Mouse (Mus musculus) liver, postnatal 0 days (tissue): Measurements from ENCODE around the gene Lnpep. TPM values are rescaled to one million over a fixed set of nuclear protein-coding genes. Genes with fewer than 3 reads are reported as not detected.

ENCODE experiments used
- ATAC-seq: fragments of 200-750 bp; cut with Nextera tagmentation; 2 replicates; pipeline ENCODE4 v1.8.0; 2017; ENCODE audit warnings: mild to moderate bottlenecking, moderate library complexity
- DNase-seq: peaks from one replicate; pipeline ENCODE4 v3.0.0-alpha.2; 2016
- H3K27ac ChIP-seq: fragments of 300-500 bp; sonication (generic); 2 replicates; pipeline ENCODE4 v1.5.1; 2014; ENCODE audit warnings: antibody characterized with exemption, moderate library complexity, mild to moderate bottlenecking, low read depth
- H3K27me3 ChIP-seq: fragments of 300-500 bp; sonication (generic); 2 replicates; pipeline ENCODE4 v1.6.1; 2014; ENCODE audit warnings: low read length, control low read depth, mixed read lengths; ENCODE audit not compliant: insufficient read depth
- H3K36me3 ChIP-seq: fragments of 300-500 bp; sonication (generic); replicated peaks from 2 replicates; pipeline ENCODE4 v1.6.1; 2014; ENCODE audit warnings: mild to moderate bottlenecking, control low read depth, low read length, moderate library complexity, mixed read lengths; ENCODE audit not compliant: insufficient read depth
- H3K4me1 ChIP-seq: fragments of 300-500 bp; sonication (generic); 2 replicates; pipeline ENCODE4 v1.6.1; 2014; ENCODE audit warnings: antibody characterized with exemption, mild to moderate bottlenecking, control low read depth; ENCODE audit not compliant: insufficient read depth
- H3K4me2 ChIP-seq: fragments of 300-500 bp; sonication (generic); 2 replicates; pipeline ENCODE4 v1.6.1; 2014; ENCODE audit warnings: low read depth, mild to moderate bottlenecking, low read length, moderate library complexity, mixed read lengths
- H3K4me3 ChIP-seq: fragments of 300-500 bp; sonication (generic); 2 replicates; pipeline ENCODE4 v1.5.1; 2014; ENCODE audit warnings: low read depth, low read length
- H3K9ac ChIP-seq: fragments of 300-500 bp; sonication (generic); replicated peaks from 2 replicates; pipeline ENCODE4 v1.6.1; 2014; ENCODE audit warnings: mild to moderate bottlenecking, moderate library complexity
- H3K9me3 ChIP-seq: fragments of 300-500 bp; sonication (generic); 2 replicates; pipeline ENCODE4 v1.6.1; 2016; ENCODE audit warnings: mild to moderate bottlenecking, control low read depth, low read length, mixed read lengths
- CTCF ChIP-seq: sonication (generic); IDR thresholded peaks from 2 replicates; pipeline ENCODE4 v1.5.1; 2016; ENCODE audit warnings: antibody characterized with exemption, low read depth
- EP300 ChIP-seq: IDR thresholded peaks from 2 replicates; pipeline ENCODE4 v1.6.1; 2016; ENCODE audit warnings: antibody characterized with exemption, low read depth, mild to moderate bottlenecking
- WGBS: fragments of 180-500 bp; shearing (Covaris S2); extraction: QIAGEN DNeasy Blood & Tissue Kit; methylation state at CpG from one replicate; pipeline ENCODE4 v1.1.7; 2014; ENCODE audit not compliant: insufficient replicate concordance; 5-methylcytosine and 5-hydroxymethylcytosine counted together
- polyA plus RNA-seq: library from polyadenylated mRNA; unstranded; fragments of >200 nt; fragmentation: Nextera tagmentation; extraction: Ambion mirVana; gene quantifications from 2 replicates; pipeline ENCODE4 v1.2.1, GENCODE M21; 2015

The Lnpep gene
- polyA plus RNA-seq, 1 experiment from 2014 or later, result 3.1 TPM

- DNase-seq (peak; percentile 96), ATAC-seq (peak; percentile 91)
- Histone ChIP-seq H3K9ac (peak overlapping the region; percentile 97), H3K4me2 (peak overlapping the region; percentile 94), H3K4me1 (peaks cover 22% of the 10 kb centered on the region), H3K36me3 (no peaks in the 10 kb centered on the region), H3K27ac (peak overlapping the region; percentile 99), H3K9me3 (no peaks in the 10 kb centered on the region), H3K27me3 (no peaks in the 10 kb centered on the region), H3K4me3 (peak overlapping the region; percentile 94)
- under 1% methylated on average over 51 of the region's 51 CpGs for WGBS
- TF ChIP-seq EP300 (peak; percentile 29; the same call in 1 of the 2 replicates), CTCF (peak; percentile 30; the same call in 1 of the 2 replicates)
Observed at GRCm38 (mm10) chr17:17624421-17624956, 361 bp downstream of the Lnpep start.

GRCm38 (mm10) chr17:17623890-17624420, 895 bp downstream of the Lnpep start:
- Histone ChIP-seq H3K27ac (peak overlapping the region; percentile 99), H3K4me3 (peak overlapping the region; percentile 94), H3K36me3 (no peaks in the 10 kb centered on the region), H3K4me1 (peaks cover 25% of the 10 kb centered on the region), H3K9me3 (no peaks in the 10 kb centered on the region), H3K9ac (peak overlapping the region; percentile 97), H3K4me2 (peak overlapping the region; percentile 94), H3K27me3 (no peaks in the 10 kb centered on the region)
- TF ChIP-seq EP300, result no peak
- no peak for TF ChIP-seq CTCF
- ATAC-seq (peak; percentile 8), DNase-seq (peak; percentile 76)
- WGBS, result under 1% methylated on average over 42 of the region's 42 CpGs

GRCm38 (mm10) chr17:17623221-17623889, 1.5 kb downstream of the Lnpep start:
- Histone ChIP-seq H3K4me3 (peak overlapping the region; percentile 94), H3K27me3 (no peaks in the 10 kb centered on the region), H3K9me3 (no peaks in the 10 kb centered on the region), H3K4me2 (peak overlapping the region; percentile 94), H3K36me3 (no peaks in the 10 kb centered on the region), H3K4me1 (peaks cover 31% of the 10 kb centered on the region), H3K9ac (peak overlapping the region; percentile 97), H3K27ac (peak overlapping the region; percentile 99)
- TF ChIP-seq CTCF (no peak), EP300 (no peak)
- no peak for DNase-seq
- WGBS, result 3% methylated on average over 7 of the region's 7 CpGs
- ATAC-seq, result no peak

GRCm38 (mm10) chr17:17622576-17622975, 2.3 kb downstream of the Lnpep start:
- 94% methylated on average over 1 of the region's 1 CpGs for WGBS
- Histone ChIP-seq H3K4me2 (peak overlapping the region; percentile 94), H3K4me1 (peaks cover 33% of the 10 kb centered on the region), H3K27me3 (no peaks in the 10 kb centered on the region), H3K9me3 (no peaks in the 10 kb centered on the region), H3K27ac (no peak overlapping the region), H3K4me3 (peak overlapping the region; percentile 94; the same call in 1 of the 2 replicates), H3K36me3 (no peaks in the 10 kb centered on the region), H3K9ac (no peak overlapping the region)
- ATAC-seq, result no peak
- no peak for DNase-seq
- TF ChIP-seq EP300 (no peak), CTCF (no peak)

- no peak overlapping the region for H3K4me3 ChIP-seq
- peaks cover 36% of the 10 kb centered on the region for H3K4me1 ChIP-seq
- TF ChIP-seq CTCF (no peak), EP300 (no peak)
- H3K36me3 ChIP-seq, result no peaks in the 10 kb centered on the region
- DNase-seq, result no peak
- no peak overlapping the region for H3K4me2 ChIP-seq
- 0 out of 2 replicates have a peak overlapping the region, but pooled peaks have one; percentile 23 for H3K27ac ChIP-seq
- H3K9ac ChIP-seq, result no peak overlapping the region
- 62% methylated on average over 3 of the region's 3 CpGs for WGBS
- no peaks in the 10 kb centered on the region for H3K9me3 ChIP-seq
- no peaks in the 10 kb centered on the region for H3K27me3 ChIP-seq
- ATAC-seq, result no peak
Observed at GRCm38 (mm10) chr17:17621586-17621985, 3.3 kb downstream of the Lnpep start.

GRCm38 (mm10) chr17:17618463-17618862, 6.4 kb downstream of the Lnpep start:
- Histone ChIP-seq H3K4me3 (no peak overlapping the region), H3K9ac (no peak overlapping the region), H3K27me3 (no peaks in the 10 kb centered on the region), H3K36me3 (no peaks in the 10 kb centered on the region), H3K9me3 (no peaks in the 10 kb centered on the region), H3K27ac (no peak overlapping the region), H3K4me1 (peaks cover 26% of the 10 kb centered on the region), H3K4me2 (no peak overlapping the region)
- WGBS, result 87% methylated on average over 1 of the region's 1 CpGs
- no peak for ATAC-seq
- no peak for DNase-seq
- no peak for TF ChIP-seq CTCF
- TF ChIP-seq EP300, result no peak
